Mouse (Mus musculus) effector memory CD4-positive, alpha-beta T cell, adult 7 months (primary cell): ENCODE results near the gene Gast. TPM values are rescaled to one million over a fixed set of nuclear protein-coding genes. Genes with fewer than 3 reads are reported as not detected.

ENCODE experiments used
- polyA plus RNA-seq: library from polyadenylated mRNA; unstranded; fragments of 100-300 nt; shearing (Covaris generic); gene quantifications from one replicate; pipeline ENCODE4 v1.2.1, GENCODE M21; 2017

The Gast gene
- polyA plus RNA-seq = not detected

GRCm38 (mm10) chr11:100333944-100334457, at the start of gene Gast:
Gene Gast (plus strand): TSS chr11:100334407.

GRCm38 (mm10) chr11:100319492-100320171, 14.6 kb upstream of the Gast start, which contains the start of gene Eif1:
Gene Eif1 (plus strand): TSS chr11:100319885.

GRCm38 (mm10) chr11:100355972-100356818, 22.0 kb downstream of the Gast start, which contains the start of gene Hap1:
Gene Hap1 (minus strand): TSS chr11:100356128.

Other genes starting within 250 kb of the Gast start
- not detected for gene Krt32, start 246.2 kb upstream of the Gast start, polyA plus RNA-seq
- not detected for gene Krt35, start 238.2 kb upstream of the Gast start, polyA plus RNA-seq
- gene Krt36, start 228.8 kb upstream of the Gast start, polyA plus RNA-seq = not detected
- not detected for gene Krt13, start 212.8 kb upstream of the Gast start, polyA plus RNA-seq
- not detected for gene Krt15, start 198.5 kb upstream of the Gast start, polyA plus RNA-seq
- 0.74 TPM for gene Krt19, start 185.7 kb upstream of the Gast start, polyA plus RNA-seq
- gene Krt9, start 141.2 kb upstream of the Gast start, polyA plus RNA-seq = not detected
- gene Krt14, start 126.9 kb upstream of the Gast start, polyA plus RNA-seq = not detected
- gene Krt16, start 85.5 kb upstream of the Gast start, polyA plus RNA-seq = 0.40 TPM
- gene Krt17, start 73.4 kb upstream of the Gast start, polyA plus RNA-seq = not detected
- gene Krt42, start 64.5 kb upstream of the Gast start, polyA plus RNA-seq = not detected
- 4,724 TPM for gene Eif1, start 14.5 kb upstream of the Gast start, polyA plus RNA-seq
- gene Hap1, start 21.7 kb downstream of the Gast start, polyA plus RNA-seq = 1.8 TPM
- gene Jup, start 63.4 kb downstream of the Gast start, polyA plus RNA-seq = 3.7 TPM
- not detected for gene P3h4, start 80.4 kb downstream of the Gast start, polyA plus RNA-seq
- not detected for gene Fkbp10, start 81.3 kb downstream of the Gast start, polyA plus RNA-seq
- gene Nt5c3b, start 107.4 kb downstream of the Gast start, polyA plus RNA-seq = 86.0 TPM
- gene Klhl10, start 107.5 kb downstream of the Gast start, polyA plus RNA-seq = not detected
- 5.5 TPM for gene Klhl11, start 138.3 kb downstream of the Gast start, polyA plus RNA-seq
- 201 TPM for gene Acly, start 193.6 kb downstream of the Gast start, polyA plus RNA-seq
- gene Ttc25, start 211.2 kb downstream of the Gast start, polyA plus RNA-seq = 0.63 TPM
- 155 TPM for gene Cnp, start 240.5 kb downstream of the Gast start, polyA plus RNA-seq